Mouse (Mus musculus): ENCODE results near the gene Lrrc3b.

DNA sequence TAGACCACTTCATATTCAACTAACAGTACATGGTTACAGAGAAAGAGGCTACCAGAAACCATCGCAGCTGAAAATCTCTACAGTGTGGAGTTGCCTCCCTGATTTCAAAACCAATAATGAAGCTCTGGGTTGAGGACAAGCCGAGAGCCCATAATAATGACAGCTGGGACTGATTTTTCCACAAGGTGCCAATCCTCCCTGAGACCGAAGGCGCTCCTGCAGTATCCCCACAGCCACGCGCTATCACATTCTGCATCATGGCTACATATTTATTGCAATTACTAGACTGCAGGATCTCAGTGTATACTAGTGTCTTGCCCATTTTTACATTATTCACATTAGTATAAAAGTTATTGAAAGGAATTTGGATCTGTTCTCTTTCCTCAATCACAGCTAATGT lies 73.7 kb downstream of the Lrrc3b start:
- TF ChIP-seq EP300 (optimal IDR thresholded peaks at IDR 0.05) (no peak), CTCF (IDR thresholded peaks at IDR 0.05; ENCODE audit: low read depth) (no peak)
